Mouse (Mus musculus) testis, adult 2 months (tissue): ENCODE measurements at regions not wholly inside any gene's neighbourhood (a gene's known extent, or its start where the extent isn't known, plus 50 kb on each side); places are given as distances from the start of the nearest gene placed in this dataset.

Source experiments
- H3K27ac ChIP-seq: fragments of 200-500 bp; 2 replicates; pipeline ENCODE4 v1.5.1; 2012; ENCODE audit warnings: low read depth, low read length; ENCODE audit not compliant: control insufficient read depth, insufficient read depth
- H3K27me3 ChIP-seq: fragments of 200-500 bp; 2 replicates; pipeline ENCODE4 v1.6.1; 2012; ENCODE audit warnings: mild to moderate bottlenecking, low read length, moderate library complexity; ENCODE audit not compliant: control insufficient read depth, insufficient read depth
- H3K36me3 ChIP-seq: fragments of 200-500 bp; 2 replicates; pipeline ENCODE4 v1.6.1; 2012; ENCODE audit warnings: mild to moderate bottlenecking, low read length; ENCODE audit not compliant: control insufficient read depth, insufficient read depth
- H3K4me1 ChIP-seq: fragments of 200-500 bp; 2 replicates; pipeline ENCODE4 v1.6.1; 2012; ENCODE audit warnings: low read length; ENCODE audit not compliant: control insufficient read depth, insufficient read depth
- H3K4me3 ChIP-seq: fragments of 200-500 bp; 2 replicates; pipeline ENCODE4 v1.5.1; 2012; ENCODE audit warnings: low read depth, mild to moderate bottlenecking, low read length, moderate library complexity, mixed read lengths; ENCODE audit not compliant: control insufficient read depth
- CTCF ChIP-seq: fragments of 200-500 bp; IDR thresholded peaks from 2 replicates; pipeline ENCODE4 v1.5.1; 2012; ENCODE audit warnings: low read depth, mild to moderate bottlenecking, inconsistent platforms, low read length, moderate library complexity; ENCODE audit not compliant: control insufficient read depth, insufficient read depth, insufficient replicate concordance
- POLR2A ChIP-seq: fragments of 200-500 bp; IDR thresholded peaks from 2 replicates; pipeline ENCODE4 v1.6.1; 2012; ENCODE audit warnings: low read depth, mild to moderate bottlenecking, inconsistent platforms, low read length, moderate library complexity; ENCODE audit not compliant: control insufficient read depth

GRCm38 (mm10) chr10:122528973-122529703 is 80.8 kb downstream of the Avpr1a start:
- Histone ChIP-seq H3K27me3 (no peaks in the 10 kb centered on the region), H3K27ac (peak overlapping the region; percentile 49; the same call in 1 of the 2 replicates), H3K36me3 (no peaks in the 10 kb centered on the region), H3K4me3 (no peak overlapping the region), H3K4me1 (peaks cover 3% of the 10 kb centered on the region; the same call in 1 of the 2 replicates)
- TF ChIP-seq POLR2A (no peak), CTCF (no peak)

GRCm38 (mm10) chr10:122534714-122535113 is 86.4 kb downstream of the Avpr1a start:
- no peaks in the 10 kb centered on the region for H3K4me1 ChIP-seq
- H3K27me3 ChIP-seq, result no peaks in the 10 kb centered on the region
- TF ChIP-seq CTCF, result no peak
- no peak for TF ChIP-seq POLR2A
- H3K36me3 ChIP-seq, result no peaks in the 10 kb centered on the region
- H3K27ac ChIP-seq, result no peak overlapping the region
- no peak overlapping the region for H3K4me3 ChIP-seq

- TF ChIP-seq CTCF (no peak), POLR2A (no peak)
- H3K27me3 ChIP-seq, result no peaks in the 10 kb centered on the region
- H3K36me3 ChIP-seq, result no peaks in the 10 kb centered on the region
- H3K4me3 ChIP-seq, result no peak overlapping the region
- no peaks in the 10 kb centered on the region for H3K4me1 ChIP-seq
- H3K27ac ChIP-seq, result no peak overlapping the region
Observed at GRCm38 (mm10) chr10:122535137-122535536, 86.8 kb downstream of the Avpr1a start.

- no peaks in the 10 kb centered on the region; the same call in 1 of the 2 replicates for H3K4me1 ChIP-seq
- H3K36me3 ChIP-seq, result no peaks in the 10 kb centered on the region
- TF ChIP-seq CTCF, result no peak
- no peak for TF ChIP-seq POLR2A
- H3K27ac ChIP-seq, result no peak overlapping the region
- H3K4me3 ChIP-seq, result no peak overlapping the region
- H3K27me3 ChIP-seq, result no peaks in the 10 kb centered on the region
Observed at GRCm38 (mm10) chr10:122539655-122540054, 91.4 kb downstream of the Avpr1a start.

- Histone ChIP-seq H3K36me3 (no peaks in the 10 kb centered on the region), H3K27ac (no peak overlapping the region), H3K4me3 (no peak overlapping the region), H3K4me1 (no peaks in the 10 kb centered on the region; the same call in 1 of the 2 replicates), H3K27me3 (no peaks in the 10 kb centered on the region)
- no peak for TF ChIP-seq POLR2A
- no peak for TF ChIP-seq CTCF
Observed at GRCm38 (mm10) chr10:122542573-122542972, 94.3 kb downstream of the Avpr1a start.

GRCm38 (mm10) chr10:122544096-122544720 is 95.9 kb downstream of the Avpr1a start:
- no peaks in the 10 kb centered on the region for H3K36me3 ChIP-seq
- H3K4me1 ChIP-seq, result no peaks in the 10 kb centered on the region; the same call in 1 of the 2 replicates
- TF ChIP-seq POLR2A (no peak), CTCF (no peak)
- H3K4me3 ChIP-seq, result no peak overlapping the region
- H3K27me3 ChIP-seq, result no peaks in the 10 kb centered on the region
- no peak overlapping the region for H3K27ac ChIP-seq

GRCm38 (mm10) chr10:122545029-122545428 is 96.7 kb downstream of the Avpr1a start:
- H3K4me1 ChIP-seq, result no peaks in the 10 kb centered on the region; the same call in 1 of the 2 replicates
- no peaks in the 10 kb centered on the region for H3K27me3 ChIP-seq
- H3K36me3 ChIP-seq, result no peaks in the 10 kb centered on the region
- no peak for TF ChIP-seq POLR2A
- TF ChIP-seq CTCF, result no peak
- H3K4me3 ChIP-seq, result no peak overlapping the region
- H3K27ac ChIP-seq, result no peak overlapping the region
